Mouse (Mus musculus): ENCODE results near the gene Tmem208.

Tmem208 gene

DNA sequence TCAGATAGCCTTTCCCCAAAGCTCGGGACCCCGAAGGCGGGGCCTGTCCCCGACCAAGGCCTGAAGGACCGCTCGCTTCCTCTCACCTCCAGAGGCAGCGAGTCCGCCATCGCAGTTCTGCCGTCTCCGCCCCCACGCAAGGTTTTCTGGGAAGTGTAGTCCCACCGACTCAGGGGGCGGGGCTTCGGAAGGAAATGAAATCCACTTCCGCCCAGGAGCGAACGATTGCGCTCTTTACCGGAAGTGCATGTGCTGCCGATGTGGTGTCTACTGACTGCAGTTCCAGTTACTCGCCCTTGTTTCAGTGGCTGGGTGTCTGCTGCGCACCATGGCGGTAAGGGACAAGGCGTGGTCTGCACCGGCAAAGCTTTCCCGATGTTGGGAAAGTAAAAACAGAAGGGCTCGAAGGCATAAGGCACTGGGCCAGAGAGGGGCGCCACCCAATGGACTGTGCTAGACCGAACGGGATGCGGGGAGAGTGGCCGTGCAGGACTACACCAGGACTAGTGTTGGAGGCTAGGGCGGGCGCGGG is at the start of gene Tmem208, which contains the start of gene Lrrc29:
Gene Tmem208, plus strand, starts transcription at position 214 of the 532 bp plus-strand sequence.
Gene Lrrc29, minus strand, starts transcription at position 138 of the 532 bp plus-strand sequence.
- DNase-seq: peak; percentile 97

DNA sequence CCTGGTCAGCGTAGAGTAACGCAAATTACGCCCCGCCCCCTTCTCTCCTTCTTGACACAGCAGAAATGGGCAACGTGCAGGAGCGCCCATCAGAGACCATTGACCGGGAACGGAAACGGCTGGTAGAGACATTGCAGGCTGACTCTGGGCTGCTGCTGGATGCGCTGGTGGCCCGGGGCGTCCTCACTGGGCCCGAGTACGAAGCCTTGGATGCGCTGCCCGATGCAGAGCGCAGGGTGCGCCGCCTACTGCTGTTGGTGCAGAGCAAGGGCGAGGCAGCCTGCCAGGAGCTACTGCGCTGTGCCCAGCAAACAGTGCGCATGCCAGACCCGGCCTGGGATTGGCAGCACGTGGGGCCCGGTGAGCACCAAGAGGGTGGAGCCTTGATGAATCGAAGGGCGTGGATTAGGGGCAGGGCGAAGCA is 47.2 kb upstream of the Tmem208 start:
- DNase-seq: peak; percentile 95

DNA sequence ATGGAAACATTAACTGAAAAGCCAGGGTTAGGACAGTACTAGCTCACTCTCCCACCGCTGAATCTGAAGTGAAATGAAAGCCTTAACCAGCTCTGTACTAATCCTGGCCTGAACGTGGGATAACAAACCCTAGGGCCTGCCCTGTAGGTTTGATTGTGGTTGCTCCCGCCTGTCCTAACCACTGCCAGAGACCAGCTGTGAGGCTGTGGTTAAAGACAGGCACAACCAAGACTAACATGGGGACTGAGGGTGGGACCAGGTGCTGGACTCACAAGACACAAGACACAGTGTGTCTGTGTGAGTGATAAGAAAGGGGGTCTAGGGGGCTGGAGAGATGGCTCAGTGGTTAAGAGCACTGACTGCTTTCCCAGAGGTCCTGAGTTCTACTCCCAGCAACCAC is 45.6 kb upstream of the Tmem208 start:
- DNase-seq: no peak

DNA sequence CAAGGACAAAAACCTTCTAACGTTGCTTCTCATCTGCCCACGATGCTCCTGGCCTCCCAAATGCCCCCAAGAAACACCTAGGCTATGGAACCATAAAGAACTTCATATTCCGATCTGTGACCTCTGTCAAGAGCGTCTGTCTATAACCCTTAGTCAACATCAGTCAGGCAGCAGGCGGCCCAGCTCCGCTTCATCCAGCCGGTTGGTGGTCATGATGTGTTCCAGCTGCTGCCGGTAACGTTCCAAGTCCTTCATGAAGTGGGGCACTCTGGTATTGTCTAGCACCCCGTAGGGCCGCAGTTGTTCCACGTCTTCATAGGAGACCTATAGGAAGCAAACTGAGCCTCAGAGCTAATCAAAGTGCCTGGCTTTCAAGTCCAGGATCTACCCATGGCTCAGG is 44.3 kb upstream of the Tmem208 start:
- no peak for DNase-seq

DNA sequence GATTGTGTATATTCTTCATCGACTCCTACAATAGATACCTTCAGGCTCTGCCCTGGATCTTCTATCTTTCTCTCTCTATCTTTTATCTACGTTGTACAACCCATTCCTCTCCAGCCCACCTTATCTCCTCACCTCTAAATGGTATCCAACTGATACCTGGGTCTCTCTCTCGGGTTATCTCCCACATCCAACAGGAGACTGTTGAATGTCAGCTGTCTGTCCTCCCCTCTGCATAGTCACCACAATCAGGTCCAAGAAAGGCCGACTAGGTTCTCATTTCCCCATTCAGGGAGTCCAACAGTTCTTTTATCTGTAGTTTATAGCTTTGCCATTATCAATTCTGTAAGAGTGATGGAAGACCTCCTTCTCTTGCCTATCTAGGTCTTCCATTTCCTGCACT is 43.9 kb upstream of the Tmem208 start:
- no peak for DNase-seq

DNA sequence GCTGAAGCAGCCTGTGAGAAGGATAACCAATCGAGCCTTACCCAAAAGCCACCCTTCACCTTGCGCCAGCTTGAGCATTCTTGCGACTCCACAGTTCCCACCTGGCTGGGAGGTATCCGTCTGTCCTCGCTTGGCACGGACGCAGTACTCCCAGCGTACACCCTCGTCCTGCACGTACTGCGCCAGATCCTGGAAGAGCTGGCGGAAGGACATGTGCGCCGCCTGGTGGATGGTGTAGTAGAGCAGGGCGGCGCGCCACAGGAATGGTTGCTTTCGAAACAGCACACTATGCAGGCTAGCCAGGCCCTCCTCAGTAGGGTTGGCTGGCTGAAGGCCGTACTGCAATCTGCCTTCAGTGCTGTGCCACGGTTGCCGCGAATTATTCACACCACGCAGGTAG is 43.1 kb upstream of the Tmem208 start:
- DNase-seq: peak; percentile 77

DNA sequence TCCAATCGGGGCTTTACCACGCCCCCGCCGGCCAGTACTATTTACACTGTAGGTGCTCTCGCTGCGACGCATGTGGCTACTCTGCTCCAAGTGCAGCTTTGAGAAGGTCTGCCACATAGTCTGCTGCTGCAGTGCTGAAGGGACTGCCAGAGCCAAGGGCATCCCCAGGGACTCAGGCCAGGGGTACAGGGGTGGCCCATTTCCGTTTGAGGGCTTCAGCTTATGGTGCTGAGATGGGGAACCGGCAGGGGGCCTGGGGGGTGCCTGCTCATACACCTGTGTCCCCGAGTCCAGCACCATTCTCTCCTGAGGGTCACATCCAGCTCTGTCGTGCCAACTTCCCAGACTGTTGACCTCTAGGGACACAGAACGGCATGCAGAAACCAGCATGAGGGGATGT is 40.6 kb upstream of the Tmem208 start:
- peak; percentile 61 for DNase-seq

DNA sequence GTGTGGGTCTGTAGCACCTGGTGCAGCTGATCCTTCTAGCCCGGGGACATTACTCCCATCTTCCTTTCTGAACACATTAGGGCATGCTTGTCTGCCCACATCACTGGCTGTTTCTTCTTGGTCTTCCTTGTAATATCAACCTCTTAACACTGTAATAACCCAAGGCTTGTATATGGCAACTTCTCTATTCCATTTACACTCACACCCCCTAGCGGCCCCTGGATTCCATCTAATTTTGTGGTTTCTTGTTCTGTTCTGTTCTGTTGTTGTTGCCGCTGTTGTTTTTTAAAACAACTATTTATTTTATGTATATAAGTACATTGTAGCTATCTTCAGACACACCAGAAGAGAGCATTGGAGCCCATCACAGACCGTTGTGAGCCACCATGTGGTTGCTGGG is 39.2 kb upstream of the Tmem208 start:
- no peak for DNase-seq

DNA sequence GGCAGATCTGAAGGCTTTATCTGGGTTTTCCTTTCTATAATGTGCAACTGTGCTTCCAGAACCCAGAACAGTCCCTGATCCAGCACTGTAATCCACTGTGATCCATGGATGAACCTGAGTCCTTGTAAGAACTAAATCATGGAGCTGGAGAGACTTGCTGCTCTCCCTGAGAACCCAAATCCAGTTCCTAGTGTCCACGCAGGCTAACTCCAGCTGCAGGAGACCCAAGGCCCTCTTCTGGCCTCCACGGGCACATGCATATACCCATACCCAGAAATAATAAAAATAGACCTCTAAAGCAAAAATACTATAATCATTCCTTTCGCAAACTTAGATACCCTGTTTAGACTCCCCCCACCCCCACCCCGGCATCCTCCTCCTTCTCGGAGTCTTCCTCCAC is 37.9 kb upstream of the Tmem208 start:
- no peak for DNase-seq

DNA sequence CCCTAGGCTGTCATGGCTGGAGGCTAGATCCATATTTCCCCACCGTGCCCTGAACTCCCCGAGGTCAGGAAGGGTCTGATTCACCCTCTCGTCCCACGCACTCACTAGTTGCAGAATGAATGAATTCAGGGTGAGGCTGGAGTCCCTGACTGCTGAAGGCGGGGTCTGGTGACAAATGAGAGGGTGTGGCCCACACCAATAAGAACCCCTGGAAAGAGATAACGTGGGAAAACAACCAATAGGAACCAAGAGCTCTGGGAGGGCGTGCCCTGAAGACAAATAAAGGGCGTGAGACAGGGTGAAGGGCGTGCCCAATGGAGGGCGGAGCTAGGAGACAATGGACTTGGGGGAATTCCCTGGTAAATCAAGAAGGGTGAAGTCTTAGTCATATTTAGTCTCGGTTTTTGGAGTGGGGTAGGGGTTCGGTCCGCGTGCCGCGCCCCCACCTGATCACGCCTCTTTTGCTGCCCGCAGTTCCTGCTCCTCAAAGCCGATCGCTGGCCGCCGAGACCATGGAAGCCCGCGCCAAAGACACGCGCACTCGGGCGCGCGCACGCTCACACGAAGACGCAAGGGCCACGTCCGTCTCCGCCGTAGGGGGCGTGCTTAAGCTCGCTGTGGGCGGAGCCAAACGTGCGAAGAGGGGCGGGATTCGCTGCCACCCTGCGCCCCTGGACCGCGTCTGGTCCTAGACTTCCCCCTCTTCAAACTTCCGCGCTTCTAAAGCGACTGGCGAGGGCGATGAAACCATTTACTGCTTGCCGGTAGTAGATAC is 37.0 kb upstream of the Tmem208 start:
- peak; percentile 97 for DNase-seq

DNA sequence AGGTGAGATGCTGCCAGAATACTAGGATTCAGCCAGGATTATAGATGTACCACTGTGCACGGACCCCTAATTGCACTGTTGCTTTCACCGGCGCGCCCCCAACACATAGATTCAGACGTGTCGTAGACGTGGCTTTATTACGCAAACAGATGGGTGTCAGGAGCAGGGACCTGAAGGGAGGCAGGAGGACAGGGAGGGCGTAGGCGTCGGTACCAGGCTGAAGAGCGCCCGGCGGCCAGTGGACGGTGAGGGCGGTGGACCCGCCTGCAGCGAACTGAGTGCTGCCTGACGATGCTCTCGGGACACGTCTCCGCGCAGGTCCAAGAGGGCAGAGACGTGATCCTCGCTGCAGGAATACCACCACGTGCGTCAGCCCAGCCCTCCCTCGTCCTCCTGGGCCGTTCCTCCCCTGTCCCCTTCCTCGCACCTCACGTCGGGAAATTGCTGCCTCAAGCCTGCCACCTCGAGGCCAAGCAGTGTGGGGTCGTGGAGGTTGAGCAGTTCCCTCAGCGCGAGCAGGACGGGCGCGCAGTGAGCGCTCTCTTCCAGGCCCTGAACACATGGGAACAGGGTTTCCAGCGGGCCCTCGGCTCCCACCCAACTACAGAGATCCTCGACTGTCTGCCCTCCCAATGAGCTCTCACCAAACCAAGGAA is 36.2 kb upstream of the Tmem208 start, which contains the start of gene 4931428F04Rik:
Gene 4931428F04Rik, minus strand, starts transcription at position 60 of the 656 bp plus-strand sequence.
- peak; percentile 86 for DNase-seq

DNA sequence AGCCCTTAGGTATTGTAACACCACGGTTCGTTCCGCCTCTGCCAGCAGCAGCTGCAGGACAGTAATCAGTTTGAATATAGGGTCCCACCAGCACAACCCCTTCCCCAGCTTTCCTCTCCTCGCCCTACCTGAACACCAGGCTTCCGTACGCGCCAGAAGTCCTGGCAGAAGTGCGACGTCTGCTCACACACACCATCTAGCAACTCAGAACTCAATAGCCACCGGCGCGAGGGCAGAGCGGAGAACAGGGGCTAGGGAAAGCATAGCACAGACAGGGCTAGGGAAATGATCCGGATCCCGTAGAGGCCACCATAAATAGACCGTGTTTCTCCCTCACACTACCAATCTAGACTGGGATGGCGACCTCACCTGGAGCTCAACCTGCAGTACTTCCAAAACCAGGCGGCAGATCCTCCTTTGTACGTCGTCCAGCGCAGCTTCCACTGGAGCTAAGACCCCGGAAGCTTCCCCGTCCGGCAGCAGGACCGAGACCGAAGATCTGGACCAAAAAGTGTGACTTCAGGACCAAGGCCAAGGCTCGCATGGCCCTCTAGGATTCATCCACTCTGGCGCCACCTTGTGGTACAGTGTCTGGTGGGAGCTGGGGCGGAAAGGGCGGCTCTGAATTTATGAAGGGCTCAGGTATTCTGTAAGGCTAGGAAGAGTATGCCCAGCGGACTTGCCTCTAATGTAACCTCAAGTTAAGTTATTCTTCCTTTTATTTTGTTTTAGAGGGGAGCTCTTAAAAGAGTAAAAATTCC is 35.4 kb upstream of the Tmem208 start:
- DNase-seq: peak; percentile 86

DNA sequence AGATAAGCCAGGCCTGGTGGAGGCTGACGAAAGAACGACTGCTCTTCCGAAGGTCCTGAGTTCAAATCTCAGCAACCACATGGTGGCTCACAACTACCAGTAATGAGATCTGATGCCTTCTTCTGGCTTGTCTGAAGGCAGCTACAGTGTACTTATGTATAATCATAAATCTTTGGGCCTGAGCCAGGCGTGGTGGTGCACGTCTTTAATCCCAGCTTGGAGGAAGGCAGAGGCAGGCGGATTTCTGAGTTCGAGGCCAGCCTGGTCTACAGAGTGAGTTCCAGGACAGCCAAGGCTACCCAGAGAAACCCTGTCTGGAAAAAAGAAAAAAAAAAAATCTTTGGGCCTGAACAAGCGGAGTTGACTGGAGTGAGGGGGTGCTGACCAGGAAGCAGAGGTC is 34.8 kb upstream of the Tmem208 start:
- peak; percentile 65 for DNase-seq

DNA sequence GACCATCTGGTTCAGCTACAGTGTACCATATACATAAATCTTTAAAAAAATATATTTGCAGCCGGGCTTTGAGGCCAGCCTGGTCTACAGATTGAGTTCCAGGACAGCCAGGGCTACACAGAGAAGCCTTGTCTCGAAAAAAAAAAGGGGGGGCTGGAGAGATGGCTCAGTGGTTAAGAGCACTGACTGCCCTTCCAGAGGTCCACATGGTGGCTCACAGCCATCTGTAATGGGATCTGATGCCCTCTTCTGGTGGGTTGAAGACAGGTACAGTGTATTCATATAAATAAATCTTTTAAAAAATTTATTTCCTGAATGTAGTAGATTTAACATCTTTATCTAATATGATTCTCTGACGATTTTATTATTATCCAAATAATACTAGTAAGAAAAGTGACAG is 34.4 kb upstream of the Tmem208 start:
- DNase-seq: peak; percentile 56

DNA sequence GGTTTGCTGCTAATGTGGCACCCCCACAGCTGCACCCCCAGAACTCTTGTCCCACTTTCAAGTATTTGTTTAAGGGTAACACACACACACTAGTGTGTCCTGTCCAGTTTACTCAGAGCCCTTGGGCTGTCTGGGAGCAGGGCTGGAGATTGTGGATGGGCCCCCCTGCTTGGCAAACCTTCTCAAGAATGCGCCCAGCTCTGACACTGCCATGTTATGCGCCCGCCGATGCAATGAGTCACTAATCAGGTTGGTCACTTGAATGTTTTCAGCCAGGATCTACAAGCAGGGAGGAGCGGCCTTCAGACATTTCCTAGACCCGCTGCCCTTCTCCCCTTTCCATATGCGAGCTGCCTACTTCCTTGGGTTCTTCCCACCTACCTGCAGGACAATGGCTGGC is 33.7 kb upstream of the Tmem208 start:
- DNase-seq: no peak

DNA sequence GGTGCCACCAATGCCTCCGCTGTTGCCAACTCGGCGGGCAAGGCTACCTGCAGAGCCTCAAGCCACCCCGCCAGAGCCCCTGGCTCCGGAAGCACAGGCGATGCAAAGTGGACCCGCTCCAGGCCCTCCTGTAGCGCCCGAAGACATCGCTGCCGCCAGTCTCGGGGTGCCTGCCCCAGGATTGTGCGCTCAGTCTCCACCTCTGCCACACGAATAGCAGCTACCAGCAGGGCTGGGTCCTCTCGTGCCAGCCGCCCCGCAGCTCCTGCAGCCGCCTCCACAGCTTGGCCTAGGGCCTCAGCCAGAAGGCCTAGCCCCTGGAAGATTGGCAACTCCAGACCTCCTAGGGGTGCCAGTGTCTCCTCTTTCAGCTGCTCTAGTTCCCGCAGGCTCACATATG is 32.7 kb upstream of the Tmem208 start:
- DNase-seq: peak; percentile 92

DNA sequence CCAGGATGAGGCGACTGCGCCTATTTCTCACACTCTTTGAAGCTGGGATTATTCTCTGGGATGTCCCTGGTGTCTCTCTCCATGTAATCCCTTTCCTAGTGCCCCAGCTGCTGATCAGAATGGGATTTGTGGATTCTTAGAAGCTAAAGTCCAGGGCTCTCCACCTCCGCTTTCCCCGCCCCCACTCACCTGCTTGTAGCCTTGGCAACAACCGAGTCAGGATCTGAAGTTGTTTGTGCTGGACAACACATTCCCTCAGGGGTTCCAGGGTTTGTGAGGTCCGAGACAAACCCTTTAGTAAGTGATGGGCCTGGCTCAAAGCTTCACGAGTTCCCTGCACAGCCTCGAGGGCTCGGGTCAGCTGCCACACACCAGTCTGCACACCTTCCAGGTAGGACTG is 31.4 kb upstream of the Tmem208 start:
- DNase-seq: peak; percentile 55

DNA sequence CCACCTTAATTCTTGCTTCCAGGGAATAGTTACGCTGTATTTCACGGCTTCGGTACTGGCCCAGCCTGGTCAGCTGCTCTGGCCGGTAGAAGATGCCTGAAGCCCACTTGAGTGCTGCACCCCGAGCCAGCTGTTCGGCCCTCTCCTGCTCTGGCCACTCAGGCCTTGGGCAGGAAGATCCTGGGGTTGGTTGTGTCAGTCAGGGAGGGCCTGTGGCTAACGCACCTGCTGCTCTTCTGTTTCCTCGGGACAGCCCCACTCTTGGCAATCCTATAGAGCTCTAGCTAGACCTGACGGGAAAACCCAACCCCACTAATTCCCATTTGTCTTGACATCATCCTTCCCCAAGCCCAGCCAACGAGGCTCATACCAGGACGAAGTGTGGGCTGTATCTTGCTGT is 30.9 kb upstream of the Tmem208 start:
- no peak for DNase-seq

DNA sequence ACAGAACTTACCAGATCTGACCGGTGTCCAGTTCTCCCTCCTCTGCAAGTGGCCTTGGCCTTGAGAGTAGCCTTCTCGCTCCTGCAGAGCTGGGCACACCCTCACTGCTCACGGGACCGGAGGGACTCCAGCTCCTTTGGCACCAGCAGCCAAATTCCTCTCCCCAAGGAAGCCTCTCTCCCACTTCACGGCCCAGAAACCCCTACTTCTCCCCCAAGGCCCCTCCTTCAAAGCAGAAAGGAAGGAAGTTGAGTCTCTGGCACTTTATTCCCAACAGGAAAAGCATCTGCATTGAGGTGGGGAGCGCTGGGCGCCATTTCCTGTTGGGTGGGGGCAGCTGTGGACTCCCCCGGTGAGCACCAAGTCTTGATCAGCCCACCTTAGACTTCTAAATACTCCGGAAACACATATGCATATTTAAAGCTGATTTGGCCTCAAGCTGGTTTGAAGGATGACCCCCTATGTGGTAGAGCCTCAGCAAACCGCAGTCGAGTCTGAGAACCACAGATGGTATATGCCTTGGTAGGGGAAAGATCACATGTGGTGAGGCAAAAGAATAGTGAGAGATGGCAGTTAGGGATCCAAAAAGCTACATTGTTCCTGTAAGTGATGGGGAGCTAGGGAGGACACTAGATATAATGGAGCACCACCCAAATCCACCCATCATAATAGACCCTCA is 30.1 kb upstream of the Tmem208 start, which contains the start of gene Exoc3l:
Gene Exoc3l, minus strand, starts transcription at position 207 of the 679 bp plus-strand sequence.
- DNase-seq: peak; percentile 40

DNA sequence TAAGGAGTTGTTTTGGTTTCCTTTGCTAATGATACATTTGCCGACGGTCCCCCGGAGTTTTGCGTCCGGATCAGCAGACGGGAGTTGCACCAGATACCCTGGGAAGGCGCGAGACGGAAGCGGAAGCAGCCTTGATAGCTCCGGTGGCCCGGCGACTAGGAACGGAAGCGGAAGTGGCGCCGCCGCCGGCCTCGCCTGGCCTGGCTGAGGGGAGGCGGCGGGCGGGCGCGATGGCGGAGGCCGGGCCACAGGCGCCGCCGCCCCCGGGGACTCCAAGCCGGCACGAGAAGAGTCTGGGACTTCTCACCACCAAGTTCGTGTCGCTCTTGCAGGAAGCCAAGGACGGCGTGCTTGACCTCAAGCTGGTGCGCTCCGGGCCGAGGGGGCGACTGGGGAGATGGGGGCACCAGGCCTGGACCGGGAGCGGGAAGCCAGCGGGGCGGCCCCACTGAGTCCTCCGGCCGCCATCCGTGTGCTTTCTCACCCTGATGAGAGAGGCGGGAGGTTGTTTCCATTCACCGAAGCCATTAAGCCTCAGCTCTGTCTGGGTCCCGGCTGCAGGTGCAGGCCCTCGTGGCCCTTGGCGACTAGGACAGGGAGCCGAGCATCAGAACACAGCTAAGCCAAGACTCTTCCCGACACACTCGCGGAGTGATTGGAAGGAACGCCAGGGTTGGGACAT is 28.5 kb upstream of the Tmem208 start, which contains the start of gene E2f4:
Gene E2f4, plus strand, starts transcription at position 153 of the 682 bp plus-strand sequence.
- DNase-seq: peak; percentile 90

DNA sequence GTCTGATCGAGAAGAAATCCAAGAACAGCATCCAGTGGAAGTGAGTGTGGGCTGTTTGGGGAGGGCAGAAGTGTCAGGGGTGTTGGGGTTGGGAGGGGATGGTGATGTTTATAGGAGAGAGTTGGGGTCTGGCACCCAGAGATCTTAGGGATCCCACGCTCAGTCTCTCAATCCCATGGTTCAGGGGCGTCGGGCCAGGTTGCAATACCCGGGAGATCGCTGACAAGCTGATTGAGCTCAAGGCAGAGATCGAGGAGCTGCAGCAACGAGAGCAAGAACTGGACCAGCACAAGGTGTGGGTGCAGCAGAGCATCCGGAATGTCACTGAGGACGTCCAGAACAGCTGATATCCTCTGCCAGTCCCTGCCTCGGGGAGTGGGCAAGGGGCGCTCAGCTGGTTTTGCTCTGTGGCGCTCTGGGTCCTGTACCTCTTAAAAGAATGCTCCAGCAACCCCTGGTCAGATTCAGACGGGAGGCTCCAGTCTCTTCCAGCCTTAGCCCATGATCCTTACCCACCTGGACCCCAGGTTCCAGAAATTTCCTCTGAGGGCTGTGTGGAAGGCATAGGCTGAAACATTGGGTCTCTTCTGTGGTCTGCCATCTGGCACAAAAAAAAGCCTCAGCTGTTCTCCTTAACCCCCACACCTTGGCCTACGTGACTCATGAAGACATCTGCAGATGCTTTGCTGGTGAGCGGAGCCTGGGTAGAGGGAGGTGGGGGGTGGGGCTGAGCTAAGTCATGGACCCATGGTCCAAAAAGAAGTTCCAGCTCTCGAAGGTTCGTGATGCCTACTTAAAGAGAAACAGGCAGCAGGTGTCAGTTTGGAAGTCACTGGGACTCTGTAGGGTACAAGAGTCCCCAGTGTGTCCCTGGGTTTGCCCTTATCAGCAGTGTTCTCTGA is 27.6 kb upstream of the Tmem208 start:
- peak; percentile 54 for DNase-seq

Measured in cerebellum, adult 11-12 months (tissue).